In the genomic region with DNA sequence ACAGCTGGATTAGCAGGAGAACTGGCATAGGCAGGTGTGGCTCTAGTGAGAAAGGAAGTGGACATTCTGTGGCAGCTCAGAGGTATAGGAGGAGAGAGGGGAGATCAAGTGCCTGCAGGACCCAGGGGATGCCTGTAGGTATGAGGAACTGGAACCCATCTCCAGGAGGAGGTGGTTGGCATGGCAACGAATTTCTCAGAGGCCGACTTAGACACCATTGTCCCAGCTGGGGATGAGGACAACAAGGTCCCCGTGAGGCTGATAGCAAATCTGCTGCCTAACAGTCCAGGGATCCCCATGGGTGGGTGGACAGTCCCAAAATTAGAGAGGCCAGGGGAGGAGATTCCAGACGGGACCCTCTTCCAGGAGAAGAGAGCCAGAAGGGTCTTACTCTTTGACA, we compare ENCODE assay signal across 9 mouse cellular contexts. TPM values are rescaled to one million over a fixed set of nuclear protein-coding genes. Genes with fewer than 3 reads are reported as not detected.
A peak's percentile ranks its signal among the peaks of the same experiment; 100 is the strongest.
DNase-seq lines count a peak whose midpoint lies in the region; ATAC-seq and TF ChIP-seq lines count a peak whose summit lies in the region.
"Had no signal": no experiment of that assay in that cellular context is flagged by ENCODE, and none has a peak within 500 bp of the region (broad histone marks: within the 10 kb centered on the region; RNA-seq: fewer than 3 reads in every experiment).

No protein-coding gene starts in this region.

- H3K9me3 ChIP-seq in heart, postnatal 0 days (replicated peaks; ENCODE audit: control insufficient read depth, low read length): no peaks in the 10 kb centered on the region
- H3K9me3 ChIP-seq in intestine, embryonic 14.5 days (ENCODE audit: control insufficient read depth, low read length): no peaks in the 10 kb centered on the region
- no peaks in the 10 kb centered on the region for H3K9me3 ChIP-seq in neural tube, embryonic 15.5 days (replicated peaks)

- no peak overlapping the region for H3K9ac ChIP-seq in heart, postnatal 0 days (replicated peaks; ENCODE audit: low read depth, low read length)
- peak overlapping the region; percentile 55 for H3K9ac ChIP-seq in intestine, embryonic 14.5 days (ENCODE audit: low read length)
- peak overlapping the region; percentile 90 for H3K9ac ChIP-seq in neural tube, embryonic 15.5 days (replicated peaks)

- WGBS in heart, postnatal 0 days: 8% methylated on average over 4 of the region's 4 CpGs
- 11% methylated on average over 4 of the region's 4 CpGs for WGBS in intestine, embryonic 14.5 days
- 3% methylated on average over 4 of the region's 4 CpGs for WGBS in neural tube, embryonic 15.5 days

- no peak for TF ChIP-seq EP300 in heart, postnatal 0 days (IDR thresholded peaks at IDR 0.05; ENCODE audit: low read depth)

- H3K4me1 ChIP-seq in heart, postnatal 0 days (ENCODE audit: control insufficient read depth, insufficient read depth): peaks cover 18% of the 10 kb centered on the region
- H3K4me1 ChIP-seq in intestine, embryonic 14.5 days (replicated peaks; ENCODE audit: control insufficient read depth, insufficient read depth, low read length): peaks cover 52% of the 10 kb centered on the region
- peaks cover 82% of the 10 kb centered on the region for H3K4me1 ChIP-seq in neural tube, embryonic 15.5 days

- no peak for DNase-seq in heart, postnatal 0 days (ENCODE audit: low spot score)
- DNase-seq in heart, postnatal 25 days (ENCODE audit: low spot score): no peak
- peak; percentile 57 for DNase-seq in embryo, embryonic 11 days
- peak; percentile 61 for DNase-seq in intestine, embryonic 14.5 days (ENCODE audit: low spot score)
- no peak for DNase-seq in lung, postnatal 4 days
- DNase-seq in urinary bladder, postnatal 36 days (ENCODE audit: low spot score in 2 of 2): no peak
- no peak for DNase-seq in cerebellum, postnatal 36 days

- H3K4me2 ChIP-seq in heart, postnatal 0 days (ENCODE audit: low read depth, low read length): peak overlapping the region; percentile 63
- H3K4me2 ChIP-seq in intestine, embryonic 14.5 days (ENCODE audit: low read length): peak overlapping the region; percentile 91
- peak overlapping the region; percentile 86 for H3K4me2 ChIP-seq in neural tube, embryonic 15.5 days

- TF ChIP-seq CTCF in heart, postnatal 0 days (IDR thresholded peaks at IDR 0.05; ENCODE audit: low read depth): no peak

- H3K4me3 ChIP-seq in heart, postnatal 0 days (ENCODE audit: low read depth, low read length): peak overlapping the region; percentile 36
- H3K4me3 ChIP-seq in intestine, embryonic 14.5 days (ENCODE audit: low read depth, low read length): peak overlapping the region; percentile 76
- H3K4me3 ChIP-seq in neural tube, embryonic 15.5 days (replicated peaks): peak overlapping the region; percentile 83

- no peaks in the 10 kb centered on the region for H3K36me3 ChIP-seq in heart, postnatal 0 days (replicated peaks; ENCODE audit: control insufficient read depth, insufficient read depth, low read length)
- no peaks in the 10 kb centered on the region for H3K36me3 ChIP-seq in intestine, embryonic 14.5 days (ENCODE audit: control insufficient read depth, insufficient read depth, low read length)
- H3K36me3 ChIP-seq in neural tube, embryonic 15.5 days: no peaks in the 10 kb centered on the region

- ATAC-seq in heart, postnatal 0 days (ENCODE audit: insufficient read depth, low read depth): no peak
- ATAC-seq in intestine, embryonic 14.5 days (replicated peaks; ENCODE audit: low FRiP score, low TSS enrichment, low read depth): no peak
- ATAC-seq in neural tube, embryonic 15.5 days (ENCODE audit: low FRiP score): no peak

- no peak overlapping the region for H3K27ac ChIP-seq in heart, postnatal 0 days (ENCODE audit: low read depth)
- no peak overlapping the region for H3K27ac ChIP-seq in intestine, embryonic 14.5 days (ENCODE audit: low read depth)
- peak overlapping the region; percentile 76; the same call in 1 of the 2 replicates for H3K27ac ChIP-seq in neural tube, embryonic 15.5 days (replicated peaks)

- peaks cover 58% of the 10 kb centered on the region for H3K27me3 ChIP-seq in heart, postnatal 0 days (ENCODE audit: control insufficient read depth, insufficient read depth, low read length)
- H3K27me3 ChIP-seq in intestine, embryonic 14.5 days (replicated peaks; ENCODE audit: control insufficient read depth, insufficient read depth, low read length): peaks cover 6% of the 10 kb centered on the region; the same call in 1 of the 2 replicates
- H3K27me3 ChIP-seq in neural tube, embryonic 15.5 days (replicated peaks): no peaks in the 10 kb centered on the region
- H3K27me3 ChIP-seq: Patski had no signal

- intact Hi-C loops in heart, postnatal 25 days (cut with DNase I): no loop called here

RNA-seq across cellular contexts. Expression of gene Cacnb3, which starts 2.3 kb away (rescaled TPM):
- total RNA-seq in heart, postnatal 0 days (2014; rRNA removed; ENCODE audit: low replicate concordance): 15.6 and 19.4 TPM in 2 replicates
- 5.7 and 6.1 TPM in 2 replicates for polyA plus RNA-seq in heart, postnatal 0 days (2015; fragmentation: Nextera tagmentation; extraction: Ambion mirVana)
- 1 to 10 TPM; 4.1 TPM for total RNA-seq in heart, postnatal 25 days (2021)
- polyA plus RNA-seq in intestine, embryonic 14.5 days (2014; fragmentation: Nextera tagmentation; extraction: Ambion mirVana): 31.5 and 34.8 TPM in 2 replicates
- 108 and 128 TPM in 2 replicates for polyA plus RNA-seq in neural tube, embryonic 15.5 days (2015; fragmentation: Nextera tagmentation; extraction: Ambion mirVana)

RNA-seq across cellular contexts. Expression of gene Adcy6, which starts 23.0 kb away (rescaled TPM):
- total RNA-seq in heart, postnatal 0 days (2014; rRNA removed; ENCODE audit: low replicate concordance): 200 and 216 TPM in 2 replicates
- polyA plus RNA-seq in heart, postnatal 0 days (2015; fragmentation: Nextera tagmentation; extraction: Ambion mirVana): 29.2 and 33.5 TPM in 2 replicates
- 100 to 1,000 TPM; 188 to 238 TPM for total RNA-seq in heart, postnatal 25 days (2021)
- polyA plus RNA-seq in intestine, embryonic 14.5 days (2014; fragmentation: Nextera tagmentation; extraction: Ambion mirVana): 19.8 and 21.9 TPM in 2 replicates
- 10.4 and 10.8 TPM in 2 replicates for polyA plus RNA-seq in neural tube, embryonic 15.5 days (2015; fragmentation: Nextera tagmentation; extraction: Ambion mirVana)

RNA-seq across cellular contexts. Expression of gene Ddx23, which starts 29.8 kb away (rescaled TPM):
- total RNA-seq in heart, postnatal 0 days (2014; rRNA removed; ENCODE audit: low replicate concordance): 25.1 and 32.7 TPM in 2 replicates
- polyA plus RNA-seq in heart, postnatal 0 days (2015; fragmentation: Nextera tagmentation; extraction: Ambion mirVana): 11.8 and 12.9 TPM in 2 replicates
- total RNA-seq in heart, postnatal 25 days (2021): 10 to 100 TPM; 43.5 to 52.8 TPM
- 27.1 TPM in 2 replicates for polyA plus RNA-seq in intestine, embryonic 14.5 days (2014; fragmentation: Nextera tagmentation; extraction: Ambion mirVana)
- 20.6 and 21.0 TPM in 2 replicates for polyA plus RNA-seq in neural tube, embryonic 15.5 days (2015; fragmentation: Nextera tagmentation; extraction: Ambion mirVana)

RNA-seq across cellular contexts. Expression of gene Rnd1, which starts 44.3 kb away (rescaled TPM):
- 7.1 and 13.0 TPM in 2 replicates for total RNA-seq in heart, postnatal 0 days (2014; rRNA removed; ENCODE audit: low replicate concordance)
- 1.0 and 1.1 TPM in 2 replicates for polyA plus RNA-seq in heart, postnatal 0 days (2015; fragmentation: Nextera tagmentation; extraction: Ambion mirVana)
- total RNA-seq in heart, postnatal 25 days (2021): 1 to 10 TPM; 1.3 to 1.5 TPM
- 0.83 and 1.0 TPM in 2 replicates for polyA plus RNA-seq in intestine, embryonic 14.5 days (2014; fragmentation: Nextera tagmentation; extraction: Ambion mirVana)
- polyA plus RNA-seq in neural tube, embryonic 15.5 days (2015; fragmentation: Nextera tagmentation; extraction: Ambion mirVana): 9.4 and 11.3 TPM in 2 replicates

Comparison
In these comparisons a context has a peak if more than half of its experiments do, and no peak if none do; other contexts are left out.
1. DNase-seq: peak in embryo, embryonic 11 days (single experiment) and intestine, embryonic 14.5 days (single experiment); none in heart, postnatal 0 days (single experiment), heart, postnatal 25 days (single experiment), lung, postnatal 4 days (0 of 2), urinary bladder, postnatal 36 days (0 of 2) and cerebellum, postnatal 36 days (0 of 2).
2. Peak in every context shown above with its lines, with median percentiles within 50 percentile points of each other: H3K4me2 ChIP-seq and H3K4me3 ChIP-seq.